Mouse (Mus musculus): ENCODE results near the gene Mfsd4a.

Mfsd4a gene

GRCm38 (mm10) chr1:132067261-132068255, at the start of gene Mfsd4a:
Gene Mfsd4a, minus strand, starts transcription at chr1:132068062.
- peak; percentile 71 for DNase-seq

- DNase-seq = peak; percentile 89
These were observed 48.7 kb upstream of the Mfsd4a start for GRCm38 (mm10) chr1:132116606-132117005.

- no peak for DNase-seq
These were observed 45.2 kb upstream of the Mfsd4a start for GRCm38 (mm10) chr1:132113098-132113497.

GRCm38 (mm10) chr1:132112426-132112825, 44.6 kb upstream of the Mfsd4a start:
- DNase-seq = no peak

- no peak for DNase-seq
These were observed 43.5 kb upstream of the Mfsd4a start for GRCm38 (mm10) chr1:132111411-132111810.

GRCm38 (mm10) chr1:132109368-132109767, 41.5 kb upstream of the Mfsd4a start:
- no peak for DNase-seq

- DNase-seq = no peak
These were observed 36.5 kb upstream of the Mfsd4a start for GRCm38 (mm10) chr1:132104353-132104752.

- no peak for DNase-seq
These were observed 34.3 kb upstream of the Mfsd4a start for GRCm38 (mm10) chr1:132101953-132102697.

- DNase-seq = no peak
These were observed 31.9 kb upstream of the Mfsd4a start for GRCm38 (mm10) chr1:132099775-132100174.

GRCm38 (mm10) chr1:132099016-132099415, 31.2 kb upstream of the Mfsd4a start:
- no peak for DNase-seq

- no peak for DNase-seq
These were observed 30.2 kb upstream of the Mfsd4a start for GRCm38 (mm10) chr1:132098076-132098475.

GRCm38 (mm10) chr1:132095356-132096004, 27.6 kb upstream of the Mfsd4a start:
- DNase-seq = peak; percentile 91

GRCm38 (mm10) chr1:132093269-132093668, 25.4 kb upstream of the Mfsd4a start:
- no peak for DNase-seq

- DNase-seq = no peak
These were observed 22.4 kb upstream of the Mfsd4a start for GRCm38 (mm10) chr1:132090266-132090665.

- DNase-seq = no peak
These were observed 21.9 kb upstream of the Mfsd4a start for GRCm38 (mm10) chr1:132089767-132090166.

GRCm38 (mm10) chr1:132088181-132088671, 20.4 kb upstream of the Mfsd4a start:
- peak; percentile 71 for DNase-seq

GRCm38 (mm10) chr1:132085181-132086049, 17.6 kb upstream of the Mfsd4a start:
- DNase-seq = no peak

- no peak for DNase-seq
These were observed 10.6 kb upstream of the Mfsd4a start for GRCm38 (mm10) chr1:132078413-132078812.

GRCm38 (mm10) chr1:132075576-132075975, 7.7 kb upstream of the Mfsd4a start:
- DNase-seq = no peak

- DNase-seq = no peak
These were observed 2.8 kb upstream of the Mfsd4a start for GRCm38 (mm10) chr1:132070659-132071058.

GRCm38 (mm10) chr1:132069436-132069835, 1.6 kb upstream of the Mfsd4a start:
- no peak for DNase-seq

Data from cerebellum, adult 8-10 months (tissue).